ENCODE assay signal across 9 mouse cellular contexts in genomic region chr6:91165210-91165609, GRCm38 (mm10). TPM values are rescaled to one million over a fixed set of nuclear protein-coding genes. Genes with fewer than 3 reads are reported as not detected.
A peak's percentile ranks its signal among the peaks of the same experiment; 100 is the strongest.
DNase-seq lines count a peak whose midpoint lies in the region; TF ChIP-seq lines count a peak whose summit lies in the region.
"Had no signal": no experiment of that assay in that cellular context is flagged by ENCODE, and none has a peak within 500 bp of the region (broad histone marks: within the 10 kb centered on the region; RNA-seq: fewer than 3 reads in every experiment).

No protein-coding gene starts in this region.

- no peaks in the 10 kb centered on the region for H3K36me3 ChIP-seq in ES-Bruce4 (ENCODE audit: control insufficient read depth, insufficient read depth, low read length, poor library complexity, severe bottlenecking)

- TF ChIP-seq POLR2A in ES-Bruce4 (IDR thresholded peaks at IDR 0.05; ENCODE audit: insufficient read depth, low read length): no peak

- H3K27ac ChIP-seq in ES-Bruce4 (ENCODE audit: insufficient read depth, low read length): no peak overlapping the region
- H3K27ac ChIP-seq: heart, embryonic 15.5 days had no signal

- no peak overlapping the region for H3K4me3 ChIP-seq in ES-Bruce4 (ENCODE audit: low read depth, low read length)
- H3K4me3 ChIP-seq: heart, embryonic 15.5 days had no signal

- TF ChIP-seq CTCF in ES-Bruce4 (IDR thresholded peaks at IDR 0.05; ENCODE audit: low read depth, low read length): peak; percentile 78

- H3K9me3 ChIP-seq in ES-Bruce4 (replicated peaks; ENCODE audit: control insufficient read depth, insufficient read depth, low read length, poor library complexity, severe bottlenecking): no peaks in the 10 kb centered on the region
- H3K9me3 ChIP-seq: heart, embryonic 15.5 days had no signal

- H3K27me3 ChIP-seq in ES-Bruce4 (ENCODE audit: control insufficient read depth, insufficient read depth, low read length, poor library complexity, severe bottlenecking): no peaks in the 10 kb centered on the region
- H3K27me3 ChIP-seq: heart, embryonic 15.5 days had no signal

- no peak overlapping the region for H3K9ac ChIP-seq in ES-Bruce4 (ENCODE audit: low read depth, poor library complexity, severe bottlenecking)
- H3K9ac ChIP-seq: heart, embryonic 15.5 days had no signal

- H3K4me1 ChIP-seq in ES-Bruce4 (ENCODE audit: control insufficient read depth, insufficient read depth, low read length): no peaks in the 10 kb centered on the region

- DNase-seq in adrenal gland, postnatal 14 days: peak; percentile 78
- DNase-seq in embryo, embryonic 11.5 days (ENCODE audit: low read depth, low spot score): peak; percentile 60
- peak; percentile 37 to 64 for DNase-seq in heart, adult 9 months (ENCODE audit: low spot score in 2 of 2)
- DNase-seq in layer of hippocampus, adult 9-10 months (ENCODE audit: low spot score): peak; percentile 90
- DNase-seq in lung, postnatal 10 days: peak; percentile 77
- DNase-seq in ovary, postnatal 36 days (ENCODE audit: low spot score): peak; percentile 46
- peak; percentile 63 for DNase-seq in urinary bladder, postnatal 14 days (ENCODE audit: low spot score)

- TF ChIP-seq EP300 in ES-Bruce4 (IDR thresholded peaks at IDR 0.05; ENCODE audit: insufficient read depth, low read depth, low read length): 0 out of 2 replicates have a peak, but pooled peaks have one; percentile 2

RNA-seq across cellular contexts. Expression of gene Hdac11, which starts 8.7 kb away (rescaled TPM):
- polyA plus RNA-seq in ES-Bruce4 (2011; ENCODE audit: insufficient read depth, insufficient read length, low read depth, missing spikeins): 6.1 and 7.1 TPM in 2 replicates
- 6.3 and 7.4 TPM in 2 replicates for total RNA-seq in adrenal gland, postnatal 14 days (2021)

RNA-seq across cellular contexts. Expression of gene Fbln2, which starts 47.0 kb away (rescaled TPM):
- 21.3 and 23.3 TPM in 2 replicates for polyA plus RNA-seq in ES-Bruce4 (2011; ENCODE audit: insufficient read depth, insufficient read length, low read depth, missing spikeins)
- 32.3 and 38.2 TPM in 2 replicates for total RNA-seq in adrenal gland, postnatal 14 days (2021)

RNA-seq across cellular contexts. Expression of gene Nup210, which starts 48.6 kb away (rescaled TPM):
- 36.3 and 46.8 TPM in 2 replicates for polyA plus RNA-seq in ES-Bruce4 (2011; ENCODE audit: insufficient read depth, insufficient read length, low read depth, missing spikeins)
- total RNA-seq in adrenal gland, postnatal 14 days (2021): 9.4 and 16.7 TPM in 2 replicates
